Mouse (Mus musculus): ENCODE results near the gene Eaf1.

Gene Eaf1

GRCm38 (mm10) chr14:31515895-31516294 lies 21.7 kb downstream of the Eaf1 start:
- DNase-seq = no peak

GRCm38 (mm10) chr14:31519165-31519564 lies 25.0 kb downstream of the Eaf1 start:
- DNase-seq = no peak

GRCm38 (mm10) chr14:31521318-31521717 lies 27.1 kb downstream of the Eaf1 start:
- no peak for DNase-seq

- no peak for DNase-seq
These were observed 31.0 kb downstream of the Eaf1 start for GRCm38 (mm10) chr14:31525040-31525810.

GRCm38 (mm10) chr14:31530847-31531246 lies 36.6 kb downstream of the Eaf1 start:
- DNase-seq = no peak

- no peak for DNase-seq
These were observed 37.4 kb downstream of the Eaf1 start for GRCm38 (mm10) chr14:31531506-31532148.

GRCm38 (mm10) chr14:31532656-31533055 lies 38.5 kb downstream of the Eaf1 start:
- no peak for DNase-seq

GRCm38 (mm10) chr14:31537298-31537697 lies 43.1 kb downstream of the Eaf1 start:
- DNase-seq = no peak

- no peak for DNase-seq
These were observed 49.8 kb downstream of the Eaf1 start for GRCm38 (mm10) chr14:31543885-31544442.

- no peak for DNase-seq
These were observed 60.8 kb downstream of the Eaf1 start for GRCm38 (mm10) chr14:31555021-31555420.

GRCm38 (mm10) chr14:31555963-31556434 lies 61.8 kb downstream of the Eaf1 start:
- peak; percentile 10 for DNase-seq

- DNase-seq = no peak
These were observed 62.5 kb downstream of the Eaf1 start for GRCm38 (mm10) chr14:31556526-31557260.

- DNase-seq = no peak
These were observed 63.1 kb downstream of the Eaf1 start for GRCm38 (mm10) chr14:31557273-31557672.

GRCm38 (mm10) chr14:31557784-31558183 lies 63.6 kb downstream of the Eaf1 start:
- DNase-seq = no peak

- DNase-seq = no peak
These were observed 65.0 kb downstream of the Eaf1 start for GRCm38 (mm10) chr14:31559216-31559615.
